Mouse (Mus musculus) hindbrain, embryonic 16.5 days (tissue): ENCODE data around the gene Gm9639. TPM values are rescaled to one million over a fixed set of nuclear protein-coding genes. Genes with fewer than 3 reads are reported as not detected.
"Not testable (repeated sequence)": the region's sequence is repeated elsewhere in the genome, so short reads cannot be mapped to it uniquely, and the experiment has no call there.

Source experiments
- ATAC-seq: fragments of 200-750 bp; cut with Nextera tagmentation; 2 replicates; pipeline ENCODE4 v1.8.0; 2017; ENCODE audit warnings: moderate TSS enrichment, moderate library complexity
- H3K27ac ChIP-seq: fragments of 300-500 bp; sonication (generic); 2 replicates; pipeline ENCODE4 v1.5.1; 2014; ENCODE audit warnings: low read depth, mild to moderate bottlenecking, control low read depth, low read length, moderate library complexity
- H3K27me3 ChIP-seq: fragments of 300-500 bp; sonication (generic); replicated peaks from 2 replicates; pipeline ENCODE4 v1.6.1; 2014; ENCODE audit warnings: low read length; ENCODE audit not compliant: control insufficient read depth, insufficient read depth
- H3K36me3 ChIP-seq: fragments of 300-500 bp; sonication (generic); 2 replicates; pipeline ENCODE4 v1.6.1; 2014; ENCODE audit warnings: mild to moderate bottlenecking, low read length, moderate library complexity, mixed read lengths; ENCODE audit not compliant: control insufficient read depth, insufficient read depth
- H3K4me1 ChIP-seq: fragments of 300-500 bp; sonication (generic); 2 replicates; pipeline ENCODE4 v1.6.1; 2014; ENCODE audit warnings: low read depth, low read length; ENCODE audit not compliant: control insufficient read depth, insufficient read depth
- H3K4me2 ChIP-seq: fragments of 300-500 bp; sonication (generic); 2 replicates; pipeline ENCODE4 v1.6.1; 2014; ENCODE audit warnings: mild to moderate bottlenecking, low read length, control low read depth, moderate library complexity
- H3K4me3 ChIP-seq: fragments of 300-500 bp; sonication (generic); 2 replicates; pipeline ENCODE4 v1.5.1; 2014; ENCODE audit warnings: mild to moderate bottlenecking, low read length, control low read depth, moderate library complexity
- H3K9ac ChIP-seq: fragments of 300-500 bp; sonication (generic); 2 replicates; pipeline ENCODE4 v1.6.1; 2014; ENCODE audit warnings: low read depth, mild to moderate bottlenecking, control low read depth, low read length, moderate library complexity
- H3K9me3 ChIP-seq: fragments of 300-500 bp; sonication (generic); 2 replicates; pipeline ENCODE4 v1.6.1; 2014; ENCODE audit warnings: mild to moderate bottlenecking, low read length, moderate library complexity; ENCODE audit not compliant: control insufficient read depth
- WGBS: fragments of 180-500 bp; shearing (Covaris S2); extraction: QIAGEN DNeasy Blood & Tissue Kit; methylation state at CpG from one replicate; pipeline ENCODE4 v1.1.7; 2014; 5-methylcytosine and 5-hydroxymethylcytosine counted together
- polyA plus RNA-seq: library from polyadenylated mRNA; unstranded; fragments of >200 nt; fragmentation: Nextera tagmentation; extraction: Ambion mirVana; gene quantifications from 2 replicates; pipeline ENCODE4 v1.2.1, GENCODE M21; 2015

Gm9639 gene
- polyA plus RNA-seq, 1 experiment from 2014 or later, result not detected

DNA sequence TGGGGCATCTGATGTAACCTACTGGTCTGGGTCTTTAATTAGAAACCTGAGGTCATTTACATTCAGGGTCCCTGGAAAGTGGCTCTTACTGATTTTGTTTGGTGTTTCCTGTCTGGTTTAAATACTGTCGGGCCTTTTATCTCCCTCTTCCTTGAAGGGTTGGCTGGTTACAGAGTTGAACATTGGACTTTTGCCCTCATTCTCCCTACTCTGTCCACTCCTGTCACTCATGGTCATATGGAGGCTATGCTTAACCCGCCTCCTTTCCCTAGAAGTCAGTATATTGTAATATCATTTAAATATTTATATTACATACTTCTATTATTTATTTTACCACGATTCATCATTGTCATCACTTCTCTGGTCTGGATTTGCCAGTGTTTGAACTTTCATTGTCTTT is 9.2 kb upstream of the Gm9639 start:
- no peak overlapping the region for H3K4me3 ChIP-seq
- ATAC-seq, result no peak
- H3K9me3 ChIP-seq, result peaks cover 2% of the 10 kb centered on the region; the same call in 1 of the 2 replicates
- no peaks in the 10 kb centered on the region for H3K36me3 ChIP-seq
- no peaks in the 10 kb centered on the region for H3K4me1 ChIP-seq
- H3K27me3 ChIP-seq, result no peaks in the 10 kb centered on the region
- H3K9ac ChIP-seq, result no peak overlapping the region
- WGBS, result 77% methylated on average over 3 of the region's 3 CpGs
- H3K4me2 ChIP-seq, result no peak overlapping the region
- H3K27ac ChIP-seq, result no peak overlapping the region

DNA sequence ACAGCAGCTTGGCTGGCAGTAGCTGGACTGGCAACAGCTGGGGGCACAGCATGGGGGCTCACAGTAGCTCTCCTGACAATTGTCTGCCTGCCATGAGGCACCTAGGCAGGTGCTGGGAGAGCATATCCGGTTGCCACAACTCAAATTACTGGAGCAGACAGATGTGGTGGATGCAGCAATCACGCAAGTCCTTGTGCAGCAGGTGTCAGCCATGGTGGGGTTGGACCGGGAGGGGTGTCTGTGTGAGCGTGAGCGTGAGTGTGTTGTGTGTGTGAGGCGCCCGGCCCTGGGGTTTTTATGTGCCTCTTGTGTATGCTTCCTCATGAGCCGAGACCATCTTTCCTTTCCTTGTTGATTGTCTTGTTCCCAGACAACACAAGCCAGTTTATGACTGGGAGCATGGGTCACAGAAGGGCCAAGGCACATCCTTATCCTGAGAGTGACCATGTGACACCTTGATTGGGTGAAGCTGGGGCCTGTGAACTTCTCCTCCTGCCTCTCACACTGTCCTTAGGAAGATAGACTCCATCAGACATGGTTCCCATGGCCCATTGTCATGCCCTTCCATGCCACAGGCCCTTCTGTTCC is 4.1 kb upstream of the Gm9639 start, which contains the start of gene Gm19668:
Gene Gm19668, minus strand, starts transcription at position 213 of the 588 bp plus-strand sequence.
- Histone ChIP-seq H3K27me3 (no peaks in the 10 kb centered on the region), H3K9me3 (no peaks in the 10 kb centered on the region), H3K36me3 (no peaks in the 10 kb centered on the region), H3K27ac (no peak within 1 kb of the TSS), H3K4me3 (no peak within 1 kb of the TSS), H3K4me2 (no peak within 1 kb of the TSS), H3K9ac (no peak within 1 kb of the TSS), H3K4me1 (no peaks in the 10 kb centered on the region)
- ATAC-seq, result no peak
- 70% methylated on average over 8 of the region's 8 CpGs for WGBS

DNA sequence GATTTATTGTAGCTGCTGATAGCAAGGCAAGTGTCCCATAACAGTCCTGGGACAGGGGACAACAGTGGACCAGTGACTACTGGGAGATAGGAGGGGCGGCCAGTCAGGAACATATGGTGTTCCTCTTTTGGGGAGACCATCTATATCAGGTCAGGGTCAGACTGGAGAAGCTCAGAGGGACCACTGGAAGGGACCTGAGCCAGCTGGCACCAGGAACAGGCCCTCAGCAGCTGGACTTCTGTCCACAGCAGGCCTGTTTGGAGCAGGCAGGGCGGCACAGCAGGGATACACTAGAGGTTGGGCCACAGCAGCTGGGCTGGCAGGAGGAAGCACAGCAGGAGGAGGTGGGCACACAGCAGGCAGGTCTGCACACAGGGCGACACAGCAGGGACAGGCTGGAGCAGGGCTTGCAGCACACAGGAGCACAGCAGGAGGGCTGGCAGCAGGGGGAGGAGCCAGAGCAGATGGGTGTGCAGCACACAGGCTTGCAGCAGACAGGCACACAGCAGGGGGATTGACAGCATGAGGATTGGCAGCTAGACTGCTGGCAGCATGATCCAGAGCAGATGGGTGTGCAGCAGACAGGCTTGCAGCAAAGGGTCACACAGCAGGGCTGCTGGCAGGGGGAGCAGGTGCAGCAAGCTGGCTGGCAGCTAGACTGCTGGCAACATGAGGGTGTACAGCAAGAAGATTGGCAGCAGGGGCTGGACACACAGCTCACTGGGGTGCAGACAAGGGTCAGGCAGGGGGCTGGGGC is 3.5 kb upstream of the Gm9639 start:
- H3K27ac ChIP-seq, H3K36me3 ChIP-seq, ATAC-seq, H3K9me3 ChIP-seq, H3K27me3 ChIP-seq, H3K4me3 ChIP-seq, H3K4me2 ChIP-seq, H3K4me1 ChIP-seq, H3K9ac ChIP-seq: not testable (repeated sequence)
- WGBS, result 38% methylated on average over 3 of the region's 3 CpGs

DNA sequence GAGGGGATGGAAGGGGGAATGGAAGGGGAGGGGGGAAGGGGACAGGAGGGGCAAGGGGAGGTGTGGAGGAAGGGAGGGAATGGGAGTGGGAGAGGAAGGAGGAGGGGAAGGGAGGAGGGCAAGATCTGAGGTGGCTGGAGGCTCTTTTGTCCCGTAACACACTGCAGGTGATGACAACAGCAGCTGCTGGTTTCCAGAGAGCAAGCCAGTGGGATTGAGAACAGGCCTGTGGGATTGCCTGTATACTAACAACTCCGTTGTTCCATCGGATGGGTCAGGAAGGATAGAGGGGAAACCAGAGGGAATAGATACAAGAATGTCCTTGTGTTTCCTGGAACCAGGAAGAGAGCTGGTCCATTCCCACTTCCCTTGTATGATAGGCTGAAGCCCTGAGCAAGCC is 2.8 kb upstream of the Gm9639 start:
- no peaks in the 10 kb centered on the region for H3K27me3 ChIP-seq
- WGBS, result 16% methylated on average over 3 of the region's 3 CpGs
- H3K9ac ChIP-seq, result no peak overlapping the region
- no peak overlapping the region for H3K4me2 ChIP-seq
- H3K4me1 ChIP-seq, result no peaks in the 10 kb centered on the region
- H3K36me3 ChIP-seq, result no peaks in the 10 kb centered on the region
- H3K27ac ChIP-seq, result no peak overlapping the region
- H3K4me3 ChIP-seq, result no peak overlapping the region
- ATAC-seq, result no peak
- no peaks in the 10 kb centered on the region for H3K9me3 ChIP-seq

DNA sequence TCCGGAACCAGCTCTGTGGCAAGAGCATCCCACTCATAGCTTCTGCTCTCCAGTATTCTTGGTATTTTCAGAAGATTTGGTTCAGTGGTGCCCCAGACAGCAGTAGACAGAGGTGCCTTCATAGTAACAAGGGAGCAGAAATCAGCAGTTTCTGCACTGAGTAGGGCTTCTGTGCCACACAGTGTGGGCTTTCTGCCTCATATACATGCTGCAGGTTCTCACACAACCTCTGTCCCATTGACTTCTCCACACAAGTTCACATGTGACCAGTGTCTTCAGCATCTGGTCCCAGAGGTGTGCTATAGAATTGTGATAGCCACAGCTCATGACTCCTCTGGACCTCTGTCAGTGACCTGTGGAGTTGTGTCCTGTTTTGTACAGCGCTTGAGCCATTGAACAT is 6.3 kb downstream of the Gm9639 start:
- no peak for ATAC-seq
- 76% methylated on average over 2 of the region's 2 CpGs for WGBS
- no peaks in the 10 kb centered on the region for H3K4me1 ChIP-seq

DNA sequence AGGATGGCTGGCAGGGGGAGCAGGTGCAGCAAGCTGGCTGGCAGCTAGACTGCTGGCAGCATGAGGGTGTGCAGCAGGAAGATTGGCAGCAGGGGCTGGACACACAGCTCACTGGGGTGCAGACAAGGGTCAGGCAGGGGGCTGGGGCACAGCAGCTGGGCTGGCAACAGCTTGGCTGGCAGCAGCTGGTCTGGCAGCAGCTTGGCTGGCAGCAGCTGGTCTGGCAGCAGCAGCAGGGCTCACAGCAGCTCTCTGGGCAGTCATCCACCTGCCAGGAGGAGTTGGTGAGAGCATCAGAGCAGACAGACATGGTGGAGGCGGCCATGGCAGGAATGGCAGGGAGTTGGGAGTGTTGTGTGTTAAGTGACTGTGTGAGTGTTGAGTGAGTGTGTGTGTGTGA is 7.0 kb downstream of the Gm9639 start, which contains the start of gene Gm7137:
Gene Gm7137, minus strand, starts transcription at position 325 of the 400 bp plus-strand sequence.
- not testable (repeated sequence) for H3K36me3 ChIP-seq, H3K4me3 ChIP-seq, H3K27me3 ChIP-seq, H3K9ac ChIP-seq, H3K9me3 ChIP-seq, H3K27ac ChIP-seq, H3K4me2 ChIP-seq, ATAC-seq, H3K4me1 ChIP-seq
- no CpG with 5 or more reads among the region's 1 CpGs for WGBS

More for the DNA sequence above, 6.3 kb downstream of the Gm9639 start:
- Histone ChIP-seq H3K9ac (no peak overlapping the region), H3K4me2 (no peak overlapping the region), H3K9me3 (no peaks in the 10 kb centered on the region), H3K27me3 (no peaks in the 10 kb centered on the region), H3K4me3 (no peak overlapping the region), H3K27ac (no peak overlapping the region), H3K36me3 (no peaks in the 10 kb centered on the region)

DNA sequence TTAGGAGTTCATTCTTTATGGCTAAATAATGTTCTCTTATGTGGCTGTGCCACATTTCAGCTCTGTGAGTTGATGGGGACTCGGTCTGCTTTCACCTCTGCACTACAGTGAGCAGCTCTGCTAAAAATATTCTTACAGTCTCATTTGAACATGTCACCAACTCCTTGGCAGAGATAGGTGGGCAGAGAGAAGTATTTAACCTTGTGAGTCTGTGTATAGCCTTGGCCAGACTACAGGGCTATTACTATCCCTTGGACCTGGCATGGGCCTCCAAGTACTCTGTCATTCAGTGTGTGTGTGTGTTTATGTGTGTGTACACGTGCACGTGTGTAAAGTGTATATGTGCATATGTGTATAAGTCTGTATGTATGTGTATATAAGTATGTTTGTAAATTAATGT is 11.5 kb downstream of the Gm9639 start:
- not testable (repeated sequence) for H3K36me3 ChIP-seq, H3K4me3 ChIP-seq, H3K4me1 ChIP-seq, H3K4me2 ChIP-seq, H3K27me3 ChIP-seq, H3K27ac ChIP-seq, ATAC-seq, H3K9me3 ChIP-seq, H3K9ac ChIP-seq
- 100% methylated on average over 1 of the region's 3 CpGs for WGBS

DNA sequence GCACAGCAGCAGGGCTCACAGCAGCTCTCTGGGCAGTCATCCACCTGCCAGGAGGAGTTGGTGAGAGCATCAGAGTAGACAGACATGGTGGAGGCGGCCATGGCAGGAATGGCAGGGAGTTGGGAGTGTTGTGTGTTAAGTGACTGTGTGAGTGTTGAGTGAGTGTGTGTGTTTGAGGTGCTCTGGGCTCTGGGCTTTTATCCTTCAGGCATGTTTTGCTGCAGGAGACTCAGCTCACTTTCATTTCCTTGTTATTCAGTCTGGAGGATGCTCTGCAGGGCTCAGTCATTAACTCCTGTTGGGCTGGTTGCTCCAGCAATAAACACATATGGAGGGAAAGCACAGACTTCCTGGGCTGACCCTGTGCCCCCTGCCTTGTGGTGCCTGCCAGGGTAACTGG is 12.4 kb downstream of the Gm9639 start, which contains the start of gene Gm3250:
Gene Gm3250, minus strand, starts transcription at position 101 of the 400 bp plus-strand sequence.
- not testable (repeated sequence) for H3K27ac ChIP-seq, H3K9me3 ChIP-seq, H3K4me1 ChIP-seq, ATAC-seq, H3K9ac ChIP-seq, H3K4me2 ChIP-seq, H3K4me3 ChIP-seq, H3K27me3 ChIP-seq, H3K36me3 ChIP-seq
- WGBS, result no CpG with 5 or more reads among the region's 1 CpGs

DNA sequence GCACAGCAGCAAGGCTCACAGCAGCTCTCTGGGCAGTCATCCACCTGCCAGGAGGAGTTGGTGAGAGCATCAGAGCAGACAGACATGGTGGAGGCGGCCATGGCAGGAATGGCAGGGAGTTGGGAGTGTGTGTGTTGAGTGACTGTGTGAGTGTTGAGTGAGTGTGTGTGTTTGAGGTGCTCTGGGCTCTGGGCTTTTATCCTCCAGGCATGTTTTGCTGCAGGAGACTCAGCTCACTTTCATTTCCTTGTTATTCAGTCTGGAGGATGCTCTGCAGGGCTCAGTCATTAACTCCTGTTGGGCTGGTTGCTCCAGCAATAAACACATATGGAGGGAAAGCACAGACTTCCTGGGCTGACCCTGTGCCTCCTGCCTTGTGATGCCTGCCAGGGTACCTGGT is 18.0 kb downstream of the Gm9639 start, which contains the start of gene Gm7138:
Gene Gm7138, minus strand, starts transcription at position 101 of the 400 bp plus-strand sequence.
- not testable (repeated sequence) for H3K27ac ChIP-seq, H3K9ac ChIP-seq, H3K4me2 ChIP-seq, ATAC-seq, H3K36me3 ChIP-seq, H3K4me3 ChIP-seq, H3K4me1 ChIP-seq, H3K27me3 ChIP-seq, H3K9me3 ChIP-seq
- WGBS, result 63% methylated on average over 1 of the region's 1 CpGs
